Mouse (Mus musculus) liver, adult 2 months (tissue): Measurements from ENCODE around the gene Slc9a5. TPM values are rescaled to one million over a fixed set of nuclear protein-coding genes. Genes with fewer than 3 reads are reported as not detected.

Experiments
- DNase-seq: peaks from one replicate; pipeline ENCODE4 v3.0.0-alpha.2; 2011; ENCODE audit warnings: low read depth, low spot score; ENCODE audit errors: extremely low read depth
- H3K27ac ChIP-seq: fragments of 200-500 bp; replicated peaks from 2 replicates; pipeline ENCODE4 v1.5.1; 2012; ENCODE audit warnings: low read depth, mild to moderate bottlenecking, control low read depth, inconsistent platforms, low read length; ENCODE audit not compliant: insufficient read depth
- H3K27me3 ChIP-seq: fragments of 200-500 bp; 2 replicates; pipeline ENCODE4 v1.6.1; 2012; ENCODE audit warnings: mild to moderate bottlenecking, moderate library complexity, low read length, inconsistent platforms; ENCODE audit not compliant: control insufficient read depth, insufficient read depth
- H3K36me3 ChIP-seq: fragments of 200-500 bp; 2 replicates; pipeline ENCODE4 v1.6.1; 2012; ENCODE audit warnings: low read length, inconsistent platforms; ENCODE audit not compliant: control insufficient read depth, insufficient read depth
- H3K4me1 ChIP-seq: fragments of 200-500 bp; 2 replicates; pipeline ENCODE4 v1.6.1; 2011; ENCODE audit warnings: low read length; ENCODE audit not compliant: control insufficient read depth, insufficient read depth
- H3K4me3 ChIP-seq: fragments of 200-500 bp; 2 replicates; pipeline ENCODE4 v1.5.1; 2011; ENCODE audit warnings: low read depth, mild to moderate bottlenecking, control low read depth, low read length, moderate library complexity; ENCODE audit not compliant: insufficient read depth
- H3K79me2 ChIP-seq: fragments of 200-500 bp; 2 replicates; pipeline ENCODE4 v1.6.1; 2012; ENCODE audit warnings: inconsistent platforms, mild to moderate bottlenecking, low read length, moderate library complexity; ENCODE audit not compliant: control insufficient read depth, insufficient read depth
- H3K9ac ChIP-seq: fragments of 200-500 bp; 2 replicates; pipeline ENCODE4 v1.6.1; 2012; ENCODE audit warnings: low read depth, mild to moderate bottlenecking, control low read depth, inconsistent platforms, low read length
- CTCF ChIP-seq: fragments of 200-500 bp; IDR thresholded peaks from 2 replicates; pipeline ENCODE4 v1.5.1; 2011; ENCODE audit warnings: low read depth, low read length, control low read depth
- POLR2A ChIP-seq: fragments of 200-500 bp; IDR thresholded peaks from 2 replicates; pipeline ENCODE4 v1.6.1; 2011; ENCODE audit warnings: low read length, control low read depth; ENCODE audit not compliant: insufficient read depth; ENCODE audit errors: extremely low read depth
- WGBS: fragments of 180-500 bp; shearing (Covaris S2); methylation state at CpG from one replicate; pipeline ENCODE4 v1.1.7; 2018; 5-methylcytosine and 5-hydroxymethylcytosine counted together
- polyA plus RNA-seq: library from polyadenylated mRNA; depleted of rRNA; stranded (reverse); fragments of >200 nt; gene quantifications from 2 replicates; pipeline ENCODE4 v1.2.3, GENCODE M21; 2012
- total RNA-seq: library from RNA; depleted of rRNA; stranded (reverse); fragments of >200 nt; gene quantifications from 2 replicates; pipeline ENCODE4 v1.2.3, GENCODE M21; 2014

Gene Slc9a5
- total and polyA plus RNA-seq, 2 experiments = under 0.01 to 0.53 TPM

- no peak for TF ChIP-seq CTCF
- peak; percentile 81 for TF ChIP-seq POLR2A
- Histone ChIP-seq H3K27ac (peak within 1 kb of the TSS; percentile 90), H3K36me3 (peaks cover 17% of the 10 kb centered on the region), H3K79me2 (no peaks in the 10 kb centered on the region), H3K4me3 (peak within 1 kb of the TSS; percentile 85), H3K4me1 (peaks cover 5% of the 10 kb centered on the region), H3K9ac (peak within 1 kb of the TSS; percentile 88), H3K27me3 (no peaks in the 10 kb centered on the region)
- peak; percentile 74 for DNase-seq
- 7% methylated on average over 30 of the region's 30 CpGs for WGBS
These were observed 43.2 kb upstream of the Slc9a5 start, which contains the start of gene Elmo3 for GRCm38 (mm10) chr8:105305211-105306145. Gene Elmo3 (plus strand): TSS chr8:105305601.

GRCm38 (mm10) chr8:105306146-105306691, 42.4 kb upstream of the Slc9a5 start:
- H3K79me2 ChIP-seq = no peaks in the 10 kb centered on the region
- peaks cover 5% of the 10 kb centered on the region for H3K4me1 ChIP-seq
- H3K27me3 ChIP-seq = no peaks in the 10 kb centered on the region
- H3K36me3 ChIP-seq = peaks cover 16% of the 10 kb centered on the region
- peak overlapping the region; percentile 88 for H3K9ac ChIP-seq
- no peak for DNase-seq
- 37% methylated on average over 5 of the region's 5 CpGs for WGBS
- TF ChIP-seq POLR2A = no peak
- no peak for TF ChIP-seq CTCF
- peak overlapping the region; percentile 85; the same call in 1 of the 2 replicates for H3K4me3 ChIP-seq
- no peak overlapping the region for H3K27ac ChIP-seq

- TF ChIP-seq POLR2A = no peak
- WGBS = 93% methylated on average over 13 of the region's 13 CpGs
- no peaks in the 10 kb centered on the region for H3K27me3 ChIP-seq
- peaks cover 10% of the 10 kb centered on the region; the same call in 1 of the 2 replicates for H3K36me3 ChIP-seq
- peaks cover 5% of the 10 kb centered on the region for H3K4me1 ChIP-seq
- H3K79me2 ChIP-seq = no peaks in the 10 kb centered on the region
- no peak for DNase-seq
- H3K9ac ChIP-seq = no peak overlapping the region
- no peak overlapping the region for H3K4me3 ChIP-seq
- no peak overlapping the region for H3K27ac ChIP-seq
These were observed 41.0 kb upstream of the Slc9a5 start for GRCm38 (mm10) chr8:105307670-105308069.

GRCm38 (mm10) chr8:105308428-105308827, 40.2 kb upstream of the Slc9a5 start:
- H3K36me3 ChIP-seq = peaks cover 6% of the 10 kb centered on the region; the same call in 1 of the 2 replicates
- 97% methylated on average over 10 of the region's 10 CpGs for WGBS
- H3K27ac ChIP-seq = no peak overlapping the region
- TF ChIP-seq CTCF (no peak), POLR2A (no peak)
- H3K79me2 ChIP-seq = no peaks in the 10 kb centered on the region
- DNase-seq = no peak
- H3K9ac ChIP-seq = no peak overlapping the region
- H3K4me1 ChIP-seq = peaks cover 5% of the 10 kb centered on the region
- no peak overlapping the region for H3K4me3 ChIP-seq
- no peaks in the 10 kb centered on the region for H3K27me3 ChIP-seq

- peaks cover 2% of the 10 kb centered on the region; the same call in 1 of the 2 replicates for H3K36me3 ChIP-seq
- TF ChIP-seq POLR2A (no peak), CTCF (no peak)
These were observed 39.3 kb upstream of the Slc9a5 start for GRCm38 (mm10) chr8:105309142-105309847.

More at GRCm38 (mm10) chr8:105309142-105309847, 39.3 kb upstream of the Slc9a5 start:
- Histone ChIP-seq H3K79me2 (no peaks in the 10 kb centered on the region), H3K9ac (no peak overlapping the region), H3K27me3 (no peaks in the 10 kb centered on the region), H3K27ac (no peak overlapping the region), H3K4me3 (no peak overlapping the region), H3K4me1 (peaks cover 5% of the 10 kb centered on the region)
- 90% methylated on average over 15 of the region's 15 CpGs for WGBS
- no peak for DNase-seq
